Mouse (Mus musculus) liver, embryonic 15.5 days (tissue): ENCODE measurements around the gene Mvk. TPM values are rescaled to one million over a fixed set of nuclear protein-coding genes. Genes with fewer than 3 reads are reported as not detected.

Source experiments
- ATAC-seq: fragments of 200-750 bp; cut with Nextera tagmentation; 2 replicates; pipeline ENCODE4 v1.8.0; 2017; ENCODE audit warnings: moderate number of reproducible peaks, mild to moderate bottlenecking, moderate library complexity; ENCODE audit not compliant: insufficient read depth
- H3K27ac ChIP-seq: fragments of 300-500 bp; sonication (generic); replicated peaks from 2 replicates; pipeline ENCODE4 v1.5.1; 2015; ENCODE audit warnings: mild to moderate bottlenecking, inconsistent platforms
- H3K27me3 ChIP-seq: fragments of 300-500 bp; sonication (generic); 2 replicates; pipeline ENCODE4 v1.6.1; 2015; ENCODE audit warnings: mild to moderate bottlenecking, inconsistent platforms
- H3K36me3 ChIP-seq: fragments of 300-500 bp; sonication (generic); replicated peaks from 2 replicates; pipeline ENCODE4 v1.6.1; 2015; ENCODE audit warnings: moderate library complexity, mild to moderate bottlenecking, inconsistent platforms
- H3K4me1 ChIP-seq: fragments of 300-500 bp; sonication (generic); replicated peaks from 2 replicates; pipeline ENCODE4 v1.6.1; 2015; ENCODE audit warnings: inconsistent platforms
- H3K4me2 ChIP-seq: fragments of 300-500 bp; sonication (generic); 2 replicates; pipeline ENCODE4 v1.6.1; 2015; ENCODE audit warnings: moderate library complexity, mild to moderate bottlenecking, inconsistent platforms
- H3K4me3 ChIP-seq: fragments of 300-500 bp; sonication (generic); replicated peaks from 2 replicates; pipeline ENCODE4 v1.5.1; 2015; ENCODE audit warnings: mild to moderate bottlenecking, inconsistent platforms
- H3K9ac ChIP-seq: fragments of 300-500 bp; sonication (generic); 2 replicates; pipeline ENCODE4 v1.6.1; 2015; ENCODE audit warnings: moderate library complexity, mild to moderate bottlenecking, inconsistent platforms
- H3K9me3 ChIP-seq: fragments of 300-500 bp; sonication (generic); replicated peaks from 2 replicates; pipeline ENCODE4 v1.6.1; 2016; ENCODE audit warnings: inconsistent platforms
- WGBS: fragments of 180-500 bp; shearing (Covaris S2); methylation state at CpG from one replicate; pipeline ENCODE4 v1.1.7; 2015; ENCODE audit warnings: mixed read lengths; ENCODE audit not compliant: insufficient replicate concordance; 5-methylcytosine and 5-hydroxymethylcytosine counted together
- polyA plus RNA-seq: library from polyadenylated mRNA; unstranded; fragments of >200 nt; fragmentation: Nextera tagmentation; extraction: Ambion mirVana; gene quantifications from 2 replicates; pipeline ENCODE4 v1.2.1, GENCODE M21; 2015

Gene Mvk
- polyA plus RNA-seq, 1 experiment from 2014 or later, result 32.7 TPM

DNA sequence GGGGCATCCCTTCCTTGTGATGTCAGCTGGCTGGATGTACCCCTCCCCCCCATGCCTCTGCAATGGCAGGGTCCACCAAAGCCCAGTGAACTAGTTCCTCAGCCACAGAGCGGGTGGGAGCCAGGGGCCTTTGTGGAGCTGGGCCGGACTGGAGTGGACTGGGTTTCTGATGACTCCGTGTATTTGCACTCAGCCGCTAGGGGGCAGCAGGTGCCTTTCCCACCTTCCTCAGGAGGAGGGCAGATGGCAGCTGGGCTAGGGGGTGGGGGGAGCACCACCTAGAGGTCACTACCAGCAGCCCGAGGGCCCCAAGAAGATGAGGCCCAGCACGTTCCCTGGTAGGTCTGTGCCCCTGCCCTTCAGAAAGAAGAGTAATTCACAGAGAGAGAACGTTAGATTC lies 17.2 kb downstream of the Mvk start:
- Histone ChIP-seq H3K36me3 (no peaks in the 10 kb centered on the region), H3K4me2 (no peak overlapping the region), H3K9ac (no peak overlapping the region), H3K27me3 (no peaks in the 10 kb centered on the region), H3K4me3 (no peak overlapping the region), H3K4me1 (no peaks in the 10 kb centered on the region), H3K9me3 (no peaks in the 10 kb centered on the region), H3K27ac (no peak overlapping the region)
- peak; percentile 20; the same call in 1 of the 2 replicates for ATAC-seq
- WGBS, result 9% methylated on average over 7 of the region's 7 CpGs

DNA sequence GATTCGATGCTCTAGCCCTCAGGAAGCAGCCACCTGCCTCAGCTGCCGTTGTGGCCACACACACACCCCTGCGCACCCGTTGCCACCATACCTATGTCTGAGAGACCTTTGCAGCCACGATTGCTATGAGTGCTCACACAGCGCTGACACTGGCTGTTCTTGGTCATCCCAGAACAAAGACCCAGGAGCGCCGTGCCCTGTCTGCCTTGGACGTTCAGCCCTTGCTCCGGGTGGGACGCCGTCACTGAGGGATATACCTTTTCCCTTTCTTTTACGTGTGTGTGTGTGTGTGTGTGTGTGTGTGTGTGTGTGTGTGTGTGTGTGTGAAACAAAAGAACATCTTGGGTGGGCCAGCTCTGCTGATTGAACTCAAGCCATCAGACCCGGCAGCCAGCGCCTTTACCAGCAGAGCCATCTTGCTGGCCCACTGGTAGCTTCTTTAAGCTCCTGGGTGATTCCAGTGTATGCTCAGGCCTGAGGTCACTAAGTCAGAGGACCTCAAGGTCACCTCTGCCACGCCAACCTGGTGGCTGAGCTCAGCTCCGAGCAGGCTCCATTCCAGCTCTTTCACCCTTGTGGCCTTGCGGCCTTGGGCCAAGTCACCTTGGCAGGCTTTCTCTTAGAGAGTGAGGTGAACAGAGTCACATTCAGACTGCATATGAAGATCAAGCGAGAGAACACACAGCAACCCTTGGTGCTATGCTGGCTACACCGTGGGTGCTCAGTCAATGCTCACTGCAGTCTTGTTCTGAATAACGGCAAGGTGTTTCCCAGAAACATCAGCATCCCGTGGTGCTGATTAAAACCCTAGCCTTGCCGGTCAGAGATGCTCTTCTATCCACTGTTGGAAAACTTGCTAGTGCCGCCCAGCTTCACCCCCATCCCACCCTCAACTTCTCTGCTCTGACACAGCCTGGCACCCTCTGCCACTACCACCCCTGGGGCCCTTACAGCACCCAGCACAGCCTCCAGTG lies 18.3 kb downstream of the Mvk start:
- Histone ChIP-seq H3K4me1 (no peaks in the 10 kb centered on the region), H3K9me3 (no peaks in the 10 kb centered on the region), H3K27ac (no peak overlapping the region), H3K36me3 (no peaks in the 10 kb centered on the region), H3K27me3 (no peaks in the 10 kb centered on the region), H3K9ac (no peak overlapping the region), H3K4me3 (no peak overlapping the region), H3K4me2 (no peak overlapping the region)
- ATAC-seq, result no peak
- 71% methylated on average over 24 of the region's 24 CpGs for WGBS

DNA sequence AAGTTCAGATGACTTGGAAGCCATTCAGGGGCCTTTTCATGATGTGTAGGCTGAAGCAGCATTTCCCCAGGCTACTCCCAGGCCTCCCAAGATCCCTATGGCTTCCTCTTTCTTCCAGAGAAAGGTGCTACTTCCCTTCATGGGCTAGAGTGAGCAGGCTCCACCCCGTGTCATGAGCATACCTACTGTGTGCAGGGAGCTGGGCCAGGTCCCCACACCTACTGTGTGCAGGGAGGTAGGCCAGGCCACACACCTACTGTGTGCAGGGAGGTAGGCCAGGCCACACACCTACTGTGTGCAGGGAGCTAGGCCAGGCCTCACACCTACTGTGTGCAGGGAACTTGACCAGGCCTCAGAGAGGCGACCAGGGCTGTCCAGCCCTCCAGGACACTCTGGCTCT lies 20.5 kb downstream of the Mvk start:
- Histone ChIP-seq H3K9me3 (no peaks in the 10 kb centered on the region), H3K4me3 (no peak overlapping the region), H3K36me3 (no peaks in the 10 kb centered on the region), H3K9ac (no peak overlapping the region), H3K27ac (no peak overlapping the region), H3K4me1 (peaks cover 4% of the 10 kb centered on the region), H3K4me2 (no peak overlapping the region), H3K27me3 (peaks cover 3% of the 10 kb centered on the region; the same call in 1 of the 2 replicates)
- WGBS, result 43% methylated on average over 2 of the region's 2 CpGs
- no peak for ATAC-seq

DNA sequence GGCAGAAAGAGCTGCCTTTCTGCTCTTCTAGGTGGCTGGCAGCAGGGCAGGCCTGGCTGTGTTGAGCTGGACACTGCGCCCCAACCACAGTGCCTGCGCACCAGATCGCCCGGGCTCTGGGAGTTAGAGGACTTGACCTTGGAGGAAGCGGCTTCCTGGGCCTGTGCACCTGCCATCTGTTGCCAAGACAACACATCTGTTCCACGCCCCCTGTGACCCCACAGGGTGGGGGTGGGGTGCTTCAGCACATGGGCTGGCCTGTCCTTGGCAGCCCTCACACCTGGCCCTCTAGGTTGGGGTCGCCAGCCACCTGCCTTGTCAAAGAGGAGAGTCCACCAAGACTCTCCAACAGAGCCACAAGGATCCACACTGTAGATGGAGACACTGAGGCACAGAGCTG lies 21.6 kb downstream of the Mvk start:
- no peaks in the 10 kb centered on the region for H3K9me3 ChIP-seq
- H3K4me2 ChIP-seq, result no peak overlapping the region
- no peaks in the 10 kb centered on the region for H3K36me3 ChIP-seq
- WGBS, result 79% methylated on average over 7 of the region's 7 CpGs
- H3K27ac ChIP-seq, result no peak overlapping the region
- no peak overlapping the region for H3K9ac ChIP-seq
- peaks cover 3% of the 10 kb centered on the region; the same call in 1 of the 2 replicates for H3K27me3 ChIP-seq
- no peak overlapping the region for H3K4me3 ChIP-seq
- ATAC-seq, result no peak
- peaks cover 4% of the 10 kb centered on the region for H3K4me1 ChIP-seq

DNA sequence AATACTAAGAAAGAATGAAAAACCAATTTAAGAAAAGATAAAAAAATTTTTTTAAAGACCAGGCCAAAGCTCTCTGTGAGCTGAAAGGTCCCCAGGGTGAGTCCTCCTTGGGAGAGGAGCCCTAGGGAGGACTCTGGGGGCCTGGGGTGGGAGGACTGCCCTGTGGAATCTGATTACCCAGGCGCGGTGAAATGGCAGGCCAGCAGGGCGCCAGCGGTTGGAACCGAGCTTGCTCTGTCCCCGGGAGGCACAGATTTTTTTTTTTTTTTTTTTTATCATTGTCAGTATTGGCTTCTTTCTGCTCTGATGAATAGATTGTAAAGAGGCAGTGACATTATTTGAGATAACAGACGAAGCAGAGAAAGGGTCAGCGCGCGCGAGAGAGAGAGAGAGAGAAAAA lies 22.9 kb downstream of the Mvk start:
- no peaks in the 10 kb centered on the region for H3K9me3 ChIP-seq
- 4% methylated on average over 9 of the region's 11 CpGs for WGBS
- H3K27me3 ChIP-seq, result peaks cover 3% of the 10 kb centered on the region; the same call in 1 of the 2 replicates
- ATAC-seq, result no peak
- H3K9ac ChIP-seq, result no peak overlapping the region
- H3K4me2 ChIP-seq, result peak overlapping the region; percentile 54
- H3K4me3 ChIP-seq, result peak overlapping the region; percentile 17; the same call in 1 of the 2 replicates
- no peak overlapping the region for H3K27ac ChIP-seq
- H3K36me3 ChIP-seq, result no peaks in the 10 kb centered on the region
- peaks cover 4% of the 10 kb centered on the region for H3K4me1 ChIP-seq

DNA sequence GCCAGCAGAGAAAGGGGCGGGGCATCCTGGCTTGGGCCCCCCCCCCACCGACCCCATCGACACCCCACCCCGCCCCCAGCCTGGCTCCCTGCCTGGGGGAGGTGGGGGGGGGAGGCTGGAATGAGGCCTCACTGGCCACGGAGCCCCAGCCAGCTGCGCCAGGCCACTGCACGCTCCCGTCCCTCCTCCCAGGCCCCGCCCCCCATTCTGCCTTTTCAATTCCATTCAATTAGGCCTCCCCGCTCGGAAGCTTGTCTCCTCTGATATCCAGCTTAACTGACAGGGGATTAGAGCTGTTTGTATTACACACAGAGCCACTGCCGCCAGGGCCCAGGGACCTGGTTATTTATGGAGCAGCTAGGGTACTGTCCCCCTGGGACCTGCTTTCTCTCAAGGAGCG lies 23.4 kb downstream of the Mvk start:
- Histone ChIP-seq H3K36me3 (no peaks in the 10 kb centered on the region), H3K27me3 (peaks cover 3% of the 10 kb centered on the region; the same call in 1 of the 2 replicates), H3K4me3 (peak overlapping the region; percentile 17; the same call in 1 of the 2 replicates), H3K4me1 (peaks cover 4% of the 10 kb centered on the region), H3K9ac (no peak overlapping the region), H3K27ac (no peak overlapping the region), H3K9me3 (no peaks in the 10 kb centered on the region), H3K4me2 (peak overlapping the region; percentile 54)
- ATAC-seq, result peak; percentile 46; the same call in 1 of the 2 replicates
- WGBS, result 9% methylated on average over 9 of the region's 13 CpGs

DNA sequence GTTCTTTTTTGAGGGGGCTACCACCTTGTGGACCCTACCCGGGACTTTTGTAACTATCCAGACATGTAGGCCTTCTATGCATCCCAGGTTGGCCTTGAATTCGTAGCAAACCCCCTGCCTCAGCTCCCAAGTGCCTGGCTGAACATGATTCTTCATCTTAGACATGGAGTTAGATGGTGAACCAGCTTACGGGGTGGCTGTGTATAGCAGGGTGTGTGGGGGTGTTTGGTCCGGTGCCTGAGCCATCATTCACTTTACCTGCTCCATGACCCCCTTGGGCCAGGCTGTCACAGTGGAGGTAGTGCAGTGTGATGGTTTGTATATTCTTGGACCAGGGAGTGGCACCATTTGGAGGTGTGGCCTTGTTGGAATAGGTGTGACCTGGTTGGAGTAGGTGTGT lies 23.9 kb downstream of the Mvk start:
- Histone ChIP-seq H3K27me3 (peaks cover 3% of the 10 kb centered on the region; the same call in 1 of the 2 replicates), H3K4me1 (peaks cover 4% of the 10 kb centered on the region), H3K27ac (no peak overlapping the region), H3K4me3 (no peak overlapping the region), H3K36me3 (no peaks in the 10 kb centered on the region), H3K9ac (no peak overlapping the region), H3K4me2 (no peak overlapping the region), H3K9me3 (no peaks in the 10 kb centered on the region)
- no peak for ATAC-seq
- 51% methylated on average over 4 of the region's 4 CpGs for WGBS

DNA sequence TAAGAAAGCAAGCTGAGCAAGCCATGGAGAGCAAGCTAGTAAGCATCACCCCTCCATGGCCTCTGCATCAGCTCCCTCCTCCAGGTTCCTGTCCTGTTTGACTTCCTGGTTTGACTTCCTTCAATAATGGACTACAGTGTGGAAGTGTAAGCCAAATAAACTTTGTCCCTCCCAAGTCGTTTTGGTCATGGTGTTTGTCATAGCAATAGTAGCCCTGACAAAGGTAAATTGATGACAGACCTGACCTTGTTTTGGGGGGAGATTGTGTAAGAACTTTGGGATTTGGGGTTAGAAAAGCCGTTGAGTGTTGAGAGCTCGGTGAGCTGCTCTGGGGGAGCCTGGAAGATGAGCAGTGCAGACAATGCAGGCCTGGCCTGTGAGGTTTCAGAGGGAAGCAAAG lies 26.3 kb downstream of the Mvk start:
- H3K27me3 ChIP-seq, result peaks cover 3% of the 10 kb centered on the region; the same call in 1 of the 2 replicates
- no peaks in the 10 kb centered on the region for H3K36me3 ChIP-seq
- H3K9ac ChIP-seq, result no peak overlapping the region
- no peak overlapping the region for H3K27ac ChIP-seq
- 52% methylated on average over 3 of the region's 3 CpGs for WGBS
- no peak for ATAC-seq
- no peaks in the 10 kb centered on the region for H3K9me3 ChIP-seq
- H3K4me3 ChIP-seq, result no peak overlapping the region
- H3K4me2 ChIP-seq, result no peak overlapping the region
- peaks cover 4% of the 10 kb centered on the region for H3K4me1 ChIP-seq

DNA sequence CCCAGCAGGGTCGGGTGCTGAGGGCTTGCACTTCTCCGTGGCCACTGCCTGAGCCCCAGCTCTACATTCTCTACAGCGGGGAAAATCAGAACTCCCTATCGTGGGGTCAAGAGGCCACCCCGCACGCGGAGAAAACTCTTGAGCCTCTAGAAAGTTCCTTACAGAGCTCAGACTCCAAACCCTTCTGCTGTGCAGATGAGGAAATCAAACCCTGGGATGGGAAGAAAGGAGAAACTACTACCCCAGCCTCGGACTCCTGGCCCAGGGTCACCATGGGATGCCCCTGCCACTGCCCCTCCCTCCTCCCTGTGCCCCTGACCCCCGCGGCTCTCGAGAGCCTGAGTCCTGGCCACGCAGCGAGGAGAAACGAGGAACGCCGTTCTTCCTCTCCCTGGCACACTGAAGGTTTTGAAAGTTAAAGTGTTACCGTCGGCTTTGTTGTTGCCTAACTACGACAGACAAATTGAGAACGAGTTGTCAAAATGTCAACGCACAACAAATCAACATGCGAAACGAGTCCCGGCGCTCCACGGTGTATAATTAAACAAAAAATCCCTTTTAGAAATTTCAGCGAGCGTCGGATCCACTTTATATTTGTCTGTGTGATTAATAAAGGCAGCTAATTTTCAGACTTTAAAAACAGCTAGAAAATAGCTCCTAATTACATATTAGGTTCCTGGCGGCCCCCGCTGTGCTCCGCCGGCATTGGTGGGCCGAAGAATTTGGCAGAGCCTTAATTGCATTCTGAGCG lies 30.8 kb downstream of the Mvk start:
- H3K4me2 ChIP-seq, result no peak overlapping the region
- no peak overlapping the region for H3K9ac ChIP-seq
- ATAC-seq, result no peak
- H3K4me3 ChIP-seq, result no peak overlapping the region
- H3K36me3 ChIP-seq, result no peaks in the 10 kb centered on the region
- no peak overlapping the region for H3K27ac ChIP-seq
- WGBS, result 62% methylated on average over 35 of the region's 35 CpGs
- H3K4me1 ChIP-seq, result no peaks in the 10 kb centered on the region
- H3K9me3 ChIP-seq, result no peaks in the 10 kb centered on the region
- no peaks in the 10 kb centered on the region; the same call in 1 of the 2 replicates for H3K27me3 ChIP-seq

DNA sequence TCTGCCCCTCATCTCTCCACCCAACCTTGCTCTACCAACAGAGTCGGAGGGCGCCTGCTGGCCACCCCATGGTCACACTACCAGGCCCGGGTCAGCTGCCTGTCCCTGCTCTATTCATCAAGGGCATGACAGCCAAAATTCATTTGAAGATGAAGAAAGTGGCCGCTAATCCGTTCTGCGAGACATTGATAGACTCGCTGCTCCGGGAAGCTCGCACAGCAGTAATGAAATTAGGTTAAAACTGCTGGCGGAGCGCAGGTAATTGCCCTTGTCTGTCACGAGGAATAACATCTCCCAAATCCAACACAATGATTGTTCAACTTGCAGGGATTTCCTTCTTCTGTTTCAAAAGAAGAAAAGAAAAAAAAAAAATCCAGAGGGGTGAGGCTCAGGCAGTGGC lies 34.2 kb downstream of the Mvk start:
- Histone ChIP-seq H3K4me1 (no peaks in the 10 kb centered on the region), H3K9ac (no peak overlapping the region), H3K36me3 (no peaks in the 10 kb centered on the region), H3K27ac (no peak overlapping the region), H3K4me2 (no peak overlapping the region), H3K4me3 (no peak overlapping the region), H3K27me3 (no peaks in the 10 kb centered on the region; the same call in 1 of the 2 replicates), H3K9me3 (no peaks in the 10 kb centered on the region)
- 71% methylated on average over 12 of the region's 12 CpGs for WGBS
- ATAC-seq, result no peak

DNA sequence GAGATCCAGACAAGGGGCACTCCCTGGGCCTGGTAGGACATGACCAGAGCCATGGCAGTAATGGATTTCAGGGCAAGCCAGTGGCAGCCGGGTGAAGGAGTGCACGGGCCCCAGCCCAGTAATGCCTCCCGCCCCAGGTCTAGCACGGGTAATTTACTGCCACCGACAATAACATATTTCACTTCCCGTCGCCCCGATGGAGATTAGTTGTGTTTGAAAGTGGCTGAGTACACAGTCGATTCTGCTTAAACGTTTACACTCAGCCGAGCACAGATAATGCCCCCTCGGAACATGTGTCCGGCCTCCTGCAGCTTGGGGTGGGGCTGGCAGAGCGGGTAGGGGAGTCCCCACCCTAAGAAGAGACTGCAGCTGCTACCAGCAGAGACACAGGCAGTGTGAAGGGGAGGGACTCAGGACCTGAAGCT lies 38.5 kb downstream of the Mvk start:
- Histone ChIP-seq H3K4me2 (no peak overlapping the region), H3K9me3 (no peaks in the 10 kb centered on the region), H3K4me3 (no peak overlapping the region), H3K4me1 (no peaks in the 10 kb centered on the region), H3K36me3 (no peaks in the 10 kb centered on the region), H3K27ac (no peak overlapping the region), H3K27me3 (no peaks in the 10 kb centered on the region), H3K9ac (no peak overlapping the region)
- no peak for ATAC-seq
- 24% methylated on average over 14 of the region's 14 CpGs for WGBS
